Mouse (Mus musculus) frontal cortex, postnatal 14 days (tissue): Measurements from ENCODE around the gene Ppp1r26.

Experiments
- DNase-seq, 2 experiments: peaks; one replicate each; pipeline ENCODE4 v3.0.0; 2022; ENCODE audit warnings: low spot score in 2 of 2

Gene Ppp1r26

DNA sequence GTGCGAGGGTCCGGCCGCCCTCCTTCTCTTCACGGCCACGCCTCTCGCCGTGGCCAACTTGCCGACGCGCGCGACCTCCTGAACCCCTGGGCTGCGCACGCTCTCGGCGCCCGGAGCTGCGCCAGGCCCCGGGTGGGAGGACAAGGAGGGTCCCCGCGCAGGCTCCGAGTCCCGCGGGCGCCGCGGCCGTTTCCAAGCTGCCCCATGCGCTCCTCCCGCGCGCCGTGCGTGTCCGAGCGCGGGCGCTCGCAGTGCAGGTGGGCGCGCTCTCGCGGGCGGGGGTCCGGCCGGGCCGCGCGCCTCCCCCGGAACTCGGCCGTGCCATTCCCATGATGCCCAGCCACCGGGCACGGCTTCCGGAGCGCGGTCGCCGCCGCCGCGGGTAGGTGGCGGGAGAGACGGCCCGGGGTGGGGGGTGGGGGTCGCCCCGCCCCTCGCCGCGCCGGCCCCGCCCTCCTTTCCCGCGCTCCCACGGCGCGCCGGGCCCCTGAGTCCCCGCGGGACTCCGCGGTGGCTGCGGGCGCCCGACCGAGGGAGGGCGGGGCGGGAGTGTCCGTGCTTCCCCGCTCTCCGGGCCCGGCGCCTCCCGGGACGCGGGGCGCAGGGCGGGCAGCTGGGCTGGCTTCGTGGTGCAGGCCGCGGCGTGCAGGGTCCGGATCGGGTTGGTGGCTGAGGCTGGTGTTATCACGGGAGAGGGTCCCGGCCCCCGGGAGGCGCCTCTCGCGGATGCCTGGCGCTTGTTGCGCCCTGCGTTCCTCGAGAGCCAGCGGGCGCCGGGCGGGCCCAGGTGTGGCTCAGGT is at the start of gene Ppp1r26:
Gene Ppp1r26, plus strand, starts transcription at position 286 of the 800 bp plus-strand sequence.
- peak in 1 of 2 experiments; percentile 32 for DNase-seq

GRCm38 (mm10) chr2:28396928-28397327 is 49.7 kb upstream of the Ppp1r26 start:
- no peak for DNase-seq

DNA sequence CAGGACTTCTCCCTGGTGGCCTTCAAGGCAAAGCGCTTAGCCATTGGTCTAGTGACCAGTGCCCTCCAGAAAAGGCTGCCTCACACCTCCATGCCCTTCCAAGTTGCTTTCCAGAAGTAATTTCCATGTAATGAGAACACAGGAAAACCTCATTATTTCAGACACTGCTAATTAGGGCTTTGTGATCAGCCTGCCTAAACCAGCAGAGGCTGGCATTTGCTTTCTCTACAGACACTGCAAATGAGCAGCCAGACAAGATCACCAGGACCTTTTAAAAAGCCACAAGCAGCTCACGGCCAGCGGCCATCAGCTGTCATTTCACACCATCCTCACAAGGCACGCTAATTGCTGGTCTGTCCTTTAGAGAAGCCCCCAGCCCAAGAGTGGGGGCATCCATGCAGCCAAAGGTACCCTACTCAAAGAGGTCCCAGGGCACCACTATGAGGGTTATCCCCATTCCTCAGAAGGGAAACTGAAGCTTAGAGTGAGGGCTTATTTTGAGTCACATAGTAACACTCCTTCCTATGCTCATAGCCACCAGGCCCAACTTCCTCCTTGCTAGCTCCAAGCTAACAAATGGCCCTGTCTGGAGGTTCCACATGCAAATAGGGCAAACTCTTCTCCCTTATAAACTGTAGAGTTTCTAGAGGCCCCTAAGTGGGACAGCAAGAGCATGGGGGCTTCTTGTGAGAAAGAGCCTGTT is 49.0 kb upstream of the Ppp1r26 start:
- no peak for DNase-seq

DNA sequence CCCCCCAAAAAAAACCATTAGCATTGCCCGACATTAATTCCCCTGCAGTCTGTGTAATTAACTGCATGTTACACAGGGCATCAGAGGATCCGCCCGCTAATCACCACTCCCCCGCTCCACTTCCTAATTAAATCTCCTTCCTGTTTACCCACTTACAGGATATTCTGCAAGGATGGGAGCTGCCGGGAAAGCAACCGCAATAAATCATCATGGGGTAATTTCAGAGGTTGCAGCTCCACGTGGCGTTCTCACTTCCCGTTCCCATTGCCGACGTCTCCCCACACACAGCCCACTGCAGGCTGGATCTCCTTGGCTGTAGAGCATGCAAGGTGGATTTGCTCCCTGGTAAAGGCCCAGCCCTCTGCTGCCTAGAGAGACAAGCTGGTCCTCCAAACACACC is 45.0 kb upstream of the Ppp1r26 start:
- no peak for DNase-seq

DNA sequence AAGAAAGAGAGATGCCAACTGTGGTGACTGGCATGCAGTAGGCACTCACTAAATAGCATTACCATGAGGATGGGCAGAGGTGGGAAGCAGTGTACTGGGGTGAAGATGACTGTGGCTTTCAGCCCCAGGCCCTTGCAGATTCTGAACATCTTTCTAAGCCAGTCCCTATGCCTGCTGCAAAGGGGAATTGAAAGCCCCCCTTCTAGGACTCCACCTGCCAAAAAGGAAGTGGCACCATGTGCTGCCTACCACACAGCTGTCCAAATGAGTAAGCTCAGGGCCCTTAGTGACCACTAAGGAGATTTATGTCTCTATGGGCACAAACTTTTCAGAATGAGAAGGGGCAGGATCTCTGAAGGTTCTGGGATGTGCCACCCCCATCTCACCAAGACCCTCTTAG is 44.5 kb upstream of the Ppp1r26 start:
- DNase-seq = no peak

DNA sequence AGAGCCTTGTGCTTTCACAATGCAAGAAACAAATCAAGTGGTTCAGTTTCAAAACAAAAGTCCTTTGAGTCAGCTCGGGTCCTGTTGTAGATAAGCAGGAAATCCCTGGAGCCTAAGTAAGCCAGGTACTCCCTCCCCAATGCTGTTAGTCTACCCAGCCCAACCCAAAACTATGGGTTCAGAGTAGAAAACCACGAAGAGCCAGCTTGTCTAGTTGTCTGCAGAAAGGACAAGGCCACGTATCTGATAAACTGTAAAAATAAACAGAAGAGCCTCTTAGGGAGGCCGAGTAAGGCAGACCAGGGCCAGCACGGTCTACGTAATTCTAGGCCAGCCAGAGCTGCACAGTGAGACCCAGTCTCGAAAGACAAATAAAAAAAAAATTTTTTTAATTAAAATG is 38.8 kb upstream of the Ppp1r26 start:
- DNase-seq = no peak

GRCm38 (mm10) chr2:28409144-28409543 is 37.5 kb upstream of the Ppp1r26 start:
- no peak for DNase-seq

DNA sequence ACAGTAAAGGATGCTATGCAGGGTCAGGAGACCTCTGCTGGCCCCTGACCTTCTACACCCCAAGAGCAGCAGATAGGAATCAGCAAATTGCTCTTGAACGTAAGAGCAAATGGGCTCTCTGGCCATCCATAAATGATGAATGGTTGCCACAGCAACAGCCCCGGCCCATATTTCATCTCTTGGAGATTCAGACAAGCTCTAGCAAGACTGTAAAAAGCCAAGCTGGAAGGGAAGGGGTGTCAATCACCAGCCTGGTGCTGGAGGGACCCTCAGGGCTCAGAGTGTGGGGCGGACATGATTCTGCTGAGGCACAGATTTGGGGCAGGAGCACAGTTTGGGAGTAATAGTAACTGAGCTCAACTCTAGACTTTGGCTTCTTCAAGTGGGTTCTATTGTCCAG is 37.0 kb upstream of the Ppp1r26 start:
- DNase-seq = no peak

GRCm38 (mm10) chr2:28412936-28413335 is 33.7 kb upstream of the Ppp1r26 start:
- DNase-seq = peak; percentile 71 to 72

DNA sequence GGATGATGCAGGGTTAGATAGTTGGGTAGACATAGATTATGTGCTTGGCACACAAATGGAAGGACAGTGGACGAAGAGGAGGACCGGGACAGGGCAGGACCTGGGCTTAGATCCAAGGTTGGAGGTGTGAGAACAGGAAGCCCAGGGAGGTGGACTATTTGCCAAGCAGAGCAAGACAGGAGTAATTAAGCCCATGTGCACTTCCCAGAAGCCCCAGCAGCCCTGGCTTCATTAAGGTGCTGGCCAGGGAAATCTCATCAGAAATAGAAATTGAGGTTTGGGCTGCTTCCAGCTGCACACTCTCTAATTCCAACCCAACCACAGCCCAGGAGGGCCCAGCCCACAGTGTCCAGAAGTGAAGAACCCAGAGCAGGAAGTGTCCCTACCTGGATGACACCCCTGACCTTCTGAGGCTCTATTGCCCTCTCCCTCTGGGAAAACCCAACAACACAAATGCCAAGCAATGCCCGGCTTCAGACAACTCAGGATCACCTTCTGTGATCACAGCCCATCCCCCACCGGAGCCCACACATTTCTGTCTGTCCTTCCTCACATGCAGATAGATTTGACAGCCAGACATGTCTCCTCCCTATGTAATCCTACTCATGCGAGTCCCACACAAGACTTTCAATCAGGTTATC is 32.4 kb upstream of the Ppp1r26 start:
- DNase-seq = no peak

DNA sequence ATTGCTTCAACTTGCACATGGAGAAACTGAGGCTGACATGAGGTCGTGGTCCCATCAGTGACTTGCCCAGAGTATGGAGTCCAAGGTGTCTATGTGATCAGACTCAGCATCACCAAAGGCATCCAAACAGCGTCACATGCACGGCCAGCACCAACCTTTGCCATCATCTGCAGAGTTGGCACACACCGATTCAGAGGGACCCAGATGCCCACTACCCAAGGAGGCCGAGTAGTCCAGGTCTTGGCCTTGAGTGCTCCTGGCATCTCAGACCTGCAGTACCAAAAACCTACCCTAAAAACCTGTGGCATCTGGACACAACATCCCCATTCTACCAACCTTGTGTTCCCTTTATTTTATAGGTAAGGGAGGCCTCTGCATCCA is 31.9 kb upstream of the Ppp1r26 start:
- DNase-seq = no peak

- peak; percentile 37 to 56 for DNase-seq
Observed at GRCm38 (mm10) chr2:28415387-28416024, 31.1 kb upstream of the Ppp1r26 start.

DNA sequence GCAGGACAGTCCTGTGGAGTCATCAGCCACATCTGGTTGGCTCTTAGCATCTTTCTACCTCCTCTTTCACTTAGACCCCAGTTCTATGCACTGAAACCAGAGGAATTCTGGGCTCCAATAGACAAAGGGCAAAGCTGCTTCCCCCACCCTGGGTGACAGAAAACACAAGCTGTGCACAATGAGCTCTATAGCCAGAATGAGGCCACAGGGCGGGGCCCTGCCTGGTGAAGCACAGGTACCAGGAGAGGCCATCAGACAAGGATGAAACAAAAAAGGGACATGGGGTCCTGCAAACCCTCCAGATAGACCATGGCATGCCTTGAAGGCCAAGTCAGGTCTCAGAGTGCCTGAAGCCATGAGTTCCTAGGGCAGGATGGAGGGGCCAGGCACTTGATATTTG is 30.1 kb upstream of the Ppp1r26 start:
- no peak for DNase-seq

DNA sequence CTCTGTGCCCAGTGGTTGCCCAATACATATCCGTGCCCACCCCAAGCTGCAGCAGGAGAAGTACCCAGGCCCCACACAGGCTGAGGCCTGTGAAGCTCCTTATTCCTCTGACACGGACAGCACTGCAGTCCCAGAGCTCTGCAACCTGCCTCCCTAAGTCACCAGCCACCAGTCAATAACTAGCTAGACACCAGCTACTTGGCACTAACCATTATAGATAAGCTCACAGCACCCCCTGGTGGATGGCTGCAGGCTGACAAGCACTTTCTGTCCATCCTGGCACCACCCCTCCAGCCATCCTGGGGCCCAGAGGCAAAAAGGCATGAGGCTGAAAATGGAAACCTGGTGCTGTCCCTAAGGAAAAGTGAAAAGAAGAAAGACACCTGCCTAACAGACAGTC is 28.6 kb upstream of the Ppp1r26 start:
- peak; percentile 75 to 88 for DNase-seq

GRCm38 (mm10) chr2:28419898-28420297 is 26.7 kb upstream of the Ppp1r26 start:
- DNase-seq = peak; percentile 82 to 95

DNA sequence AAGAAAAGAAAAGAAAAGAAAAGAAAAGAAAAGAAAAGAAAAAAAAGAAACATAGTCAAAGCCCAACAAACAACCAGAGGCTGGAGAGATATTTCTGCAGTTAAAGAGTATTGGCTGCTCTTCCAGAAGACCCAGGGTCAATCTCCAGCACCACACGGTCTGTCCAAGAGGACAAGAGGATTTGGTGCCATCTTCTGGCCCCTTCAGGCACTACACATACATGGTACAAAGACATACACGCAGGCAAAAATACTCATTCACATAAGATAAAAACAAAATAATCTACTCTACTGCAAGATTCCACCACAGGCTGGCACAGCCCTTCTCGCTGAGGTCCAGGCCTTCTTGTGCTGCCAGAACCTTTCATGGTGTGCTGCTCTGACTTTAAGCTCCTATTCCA is 23.4 kb upstream of the Ppp1r26 start:
- DNase-seq = no peak

DNA sequence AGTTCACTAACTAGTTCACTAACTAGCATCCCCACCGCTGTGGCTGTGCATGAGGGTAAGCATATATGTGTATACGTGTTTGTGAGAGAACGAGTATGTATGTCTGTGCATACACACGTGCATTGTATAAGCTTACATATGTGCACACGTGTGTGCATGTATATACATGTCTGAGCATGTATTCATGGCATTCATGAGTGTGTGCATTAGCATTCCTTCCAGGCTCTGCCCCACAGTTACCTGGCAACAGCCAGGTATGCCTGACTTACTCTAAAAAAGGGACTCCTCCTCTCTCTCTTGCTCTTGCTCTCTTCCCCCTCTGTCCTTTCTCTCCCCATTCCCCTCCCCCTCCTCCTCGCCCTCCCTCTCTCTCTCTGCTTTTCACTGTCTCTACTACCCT is 19.4 kb upstream of the Ppp1r26 start:
- DNase-seq = no peak

GRCm38 (mm10) chr2:28430846-28431245 is 15.8 kb upstream of the Ppp1r26 start:
- DNase-seq = no peak

DNA sequence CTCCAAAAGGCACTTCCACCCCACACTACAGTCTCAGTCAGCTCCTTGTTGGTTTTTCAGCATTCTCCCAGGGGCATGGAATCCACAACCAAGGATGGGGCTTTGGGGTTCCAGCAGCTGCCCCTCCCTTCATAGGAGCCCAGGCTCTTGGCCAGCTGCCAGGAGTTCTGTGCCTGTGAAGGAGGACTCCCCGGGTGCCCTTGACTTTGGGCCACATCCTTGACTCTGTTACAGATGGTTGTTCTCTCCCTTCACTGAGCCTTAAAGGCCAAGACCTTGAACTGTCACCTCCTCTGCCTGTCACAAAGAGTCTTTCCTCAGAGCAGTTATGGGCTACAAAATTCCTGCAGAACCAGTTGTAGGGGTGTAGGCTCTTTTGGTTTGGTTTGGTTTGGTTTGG is 13.8 kb upstream of the Ppp1r26 start:
- no peak for DNase-seq

- no peak for DNase-seq
Observed at GRCm38 (mm10) chr2:28433512-28433911, 13.1 kb upstream of the Ppp1r26 start.

DNA sequence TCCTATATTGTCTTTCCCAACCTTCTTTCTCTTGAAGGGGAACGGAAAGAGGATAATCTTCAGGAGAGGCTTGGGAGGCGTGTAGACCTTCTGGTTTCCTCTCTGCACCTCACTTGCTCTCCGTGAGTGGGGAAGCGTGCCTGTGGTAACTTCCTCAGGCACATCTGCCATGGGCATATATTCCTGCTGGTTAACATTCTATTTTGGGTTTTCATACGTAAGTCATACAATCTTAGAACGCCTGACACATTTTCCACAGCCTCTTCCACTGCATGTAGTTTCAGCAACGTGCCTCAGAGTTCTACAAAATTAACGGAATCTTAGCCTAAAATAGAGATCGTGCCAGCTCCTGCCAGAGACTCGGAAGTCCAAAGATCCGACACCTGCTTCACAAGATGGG is 11.2 kb upstream of the Ppp1r26 start:
- DNase-seq = no peak

DNA sequence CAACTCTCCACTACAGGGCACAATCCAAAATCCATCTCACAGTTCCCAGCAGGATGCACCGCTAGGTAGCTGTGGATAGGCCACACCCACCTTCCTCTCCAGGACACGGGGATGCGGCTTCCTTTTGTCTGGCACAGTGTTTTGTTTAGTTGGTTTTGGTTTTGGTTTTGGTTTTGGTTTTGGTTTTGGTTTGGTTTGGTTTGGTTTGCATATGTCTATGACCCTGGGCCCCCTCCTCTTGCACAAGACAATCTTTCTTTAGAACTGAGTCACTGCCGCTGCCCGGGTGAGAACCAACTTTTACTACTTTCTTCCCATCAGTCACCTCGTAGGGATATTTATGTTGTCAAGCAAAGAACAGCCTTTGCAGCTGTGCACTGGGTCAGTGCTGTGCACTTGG is 5.8 kb upstream of the Ppp1r26 start:
- DNase-seq = no peak
